Mouse (Mus musculus): ENCODE results near the gene Naa38. TPM values are rescaled to one million over a fixed set of nuclear protein-coding genes. Genes with fewer than 3 reads are reported as not detected.

Gene Naa38
- polyA plus RNA-seq, 1 experiment, result 82.3 TPM

- DNase-seq (ENCODE audit: low read depth in 1 of 2, low spot score in 2 of 2), result peak in 1 of 2 experiments; percentile 36
- peak overlapping the region; percentile 25; the same call in 1 of the 2 replicates for H3K27ac ChIP-seq (ENCODE audit: insufficient read depth, low read length)
Observed at GRCm38 (mm10) chr11:69364910-69365309, 30.4 kb upstream of the Naa38 start.

GRCm38 (mm10) chr11:69365722-69366121, 29.6 kb upstream of the Naa38 start:
- Histone ChIP-seq H3K36me3 (ENCODE audit: control insufficient read depth, insufficient read depth, low read length) (peaks cover 15% of the 10 kb centered on the region), H3K4me3 (ENCODE audit: extremely low read depth, insufficient read depth, insufficient read length) (peak overlapping the region; percentile 57; the same call in 1 of the 2 replicates), H3K4me1 (ENCODE audit: control insufficient read depth, insufficient read depth, insufficient read length) (peaks cover 8% of the 10 kb centered on the region; the same call in 1 of the 2 replicates), H3K27ac (ENCODE audit: insufficient read depth, low read length) (peak overlapping the region; percentile 94), H3K27me3 (ENCODE audit: control insufficient read depth, insufficient read depth, low read length) (no peaks in the 10 kb centered on the region)
- DNase-seq (ENCODE audit: low read depth in 1 of 2, low spot score in 2 of 2), result no peak
- 50% methylated on average over 6 of the region's 6 CpGs for WGBS
- TF ChIP-seq CTCF (IDR thresholded peaks at IDR 0.05; ENCODE audit: extremely low read depth, insufficient read depth, insufficient read length, insufficient replicate concordance), result no peak
- TF ChIP-seq POLR2A (IDR thresholded peaks at IDR 0.05; ENCODE audit: low read depth, low read length), result no peak

More at GRCm38 (mm10) chr11:69364910-69365309, 30.4 kb upstream of the Naa38 start:
- H3K36me3 ChIP-seq (ENCODE audit: control insufficient read depth, insufficient read depth, low read length), result peaks cover 22% of the 10 kb centered on the region
- TF ChIP-seq CTCF (IDR thresholded peaks at IDR 0.05; ENCODE audit: extremely low read depth, insufficient read depth, insufficient read length, insufficient replicate concordance) (no peak), POLR2A (IDR thresholded peaks at IDR 0.05; ENCODE audit: low read depth, low read length) (no peak)
- H3K4me1 ChIP-seq (ENCODE audit: control insufficient read depth, insufficient read depth, insufficient read length), result peaks cover 8% of the 10 kb centered on the region; the same call in 1 of the 2 replicates
- 34% methylated on average over 6 of the region's 6 CpGs for WGBS
- no peak overlapping the region for H3K4me3 ChIP-seq (ENCODE audit: extremely low read depth, insufficient read depth, insufficient read length)
- H3K27me3 ChIP-seq (ENCODE audit: control insufficient read depth, insufficient read depth, low read length), result no peaks in the 10 kb centered on the region

GRCm38 (mm10) chr11:69366157-69366854, 29.0 kb upstream of the Naa38 start:
- Histone ChIP-seq H3K36me3 (ENCODE audit: control insufficient read depth, insufficient read depth, low read length) (peaks cover 13% of the 10 kb centered on the region), H3K27me3 (ENCODE audit: control insufficient read depth, insufficient read depth, low read length) (no peaks in the 10 kb centered on the region), H3K27ac (ENCODE audit: insufficient read depth, low read length) (peak overlapping the region; percentile 94), H3K4me3 (ENCODE audit: extremely low read depth, insufficient read depth, insufficient read length) (peak overlapping the region; percentile 57), H3K4me1 (ENCODE audit: control insufficient read depth, insufficient read depth, insufficient read length) (peaks cover 8% of the 10 kb centered on the region; the same call in 1 of the 2 replicates)
- TF ChIP-seq CTCF (IDR thresholded peaks at IDR 0.05; ENCODE audit: extremely low read depth, insufficient read depth, insufficient read length, insufficient replicate concordance), result no peak
- TF ChIP-seq POLR2A (IDR thresholded peaks at IDR 0.05; ENCODE audit: low read depth, low read length), result peak; percentile 52; the same call in 1 of the 2 replicates
- DNase-seq (ENCODE audit: low read depth in 1 of 2, low spot score in 2 of 2), result peak; percentile 89 to 92
- WGBS, result 2% methylated on average over 26 of the region's 26 CpGs

- WGBS, result under 1% methylated on average over 22 of the region's 22 CpGs
- peak in 1 of 2 experiments; percentile 22 for DNase-seq (ENCODE audit: low read depth in 1 of 2, low spot score in 2 of 2)
- peak overlapping the region; percentile 89 for H3K27ac ChIP-seq (ENCODE audit: insufficient read depth, low read length)
- H3K36me3 ChIP-seq (ENCODE audit: control insufficient read depth, insufficient read depth, low read length), result peaks cover 7% of the 10 kb centered on the region
- peaks cover 8% of the 10 kb centered on the region; the same call in 1 of the 2 replicates for H3K4me1 ChIP-seq (ENCODE audit: control insufficient read depth, insufficient read depth, insufficient read length)
- TF ChIP-seq POLR2A (IDR thresholded peaks at IDR 0.05; ENCODE audit: low read depth, low read length), result peak; percentile 23; the same call in 1 of the 2 replicates
- TF ChIP-seq CTCF (IDR thresholded peaks at IDR 0.05; ENCODE audit: extremely low read depth, insufficient read depth, insufficient read length, insufficient replicate concordance), result no peak
- peak overlapping the region; percentile 92 for H3K4me3 ChIP-seq (ENCODE audit: extremely low read depth, insufficient read depth, insufficient read length)
- H3K27me3 ChIP-seq (ENCODE audit: control insufficient read depth, insufficient read depth, low read length), result no peaks in the 10 kb centered on the region
Observed at GRCm38 (mm10) chr11:69366855-69367615, 28.3 kb upstream of the Naa38 start.

- H3K27me3 ChIP-seq (ENCODE audit: control insufficient read depth, insufficient read depth, low read length), result no peaks in the 10 kb centered on the region
- peaks cover 8% of the 10 kb centered on the region; the same call in 1 of the 2 replicates for H3K4me1 ChIP-seq (ENCODE audit: control insufficient read depth, insufficient read depth, insufficient read length)
- peak overlapping the region; percentile 89 for H3K27ac ChIP-seq (ENCODE audit: insufficient read depth, low read length)
- DNase-seq (ENCODE audit: low read depth in 1 of 2, low spot score in 2 of 2), result peak in 1 of 2 experiments; percentile 44
- H3K4me3 ChIP-seq (ENCODE audit: extremely low read depth, insufficient read depth, insufficient read length), result peak overlapping the region; percentile 92
- peaks cover 5% of the 10 kb centered on the region for H3K36me3 ChIP-seq (ENCODE audit: control insufficient read depth, insufficient read depth, low read length)
- TF ChIP-seq POLR2A (IDR thresholded peaks at IDR 0.05; ENCODE audit: low read depth, low read length) (no peak), CTCF (IDR thresholded peaks at IDR 0.05; ENCODE audit: extremely low read depth, insufficient read depth, insufficient read length, insufficient replicate concordance) (no peak)
- WGBS, result 2% methylated on average over 22 of the region's 22 CpGs
Observed at GRCm38 (mm10) chr11:69367616-69368355, 27.5 kb upstream of the Naa38 start.

Data from spleen, adult 2 months (tissue).